Mouse (Mus musculus) spleen, postnatal 36 days (tissue): ENCODE results near the gene Fam227b.

ENCODE experiments used
- DNase-seq, 2 experiments: peaks; one replicate each; pipeline ENCODE4 v3.0.0; 2022; ENCODE audit warnings: low spot score in 2 of 2, mixed read lengths in 1 of 2

Fam227b gene

GRCm38 (mm10) chr2:126006088-126006487 lies 145.7 kb downstream of the Fam227b start:
- DNase-seq = peak in 1 of 2 experiments; percentile 2

GRCm38 (mm10) chr2:126002291-126002690 lies 149.5 kb downstream of the Fam227b start:
- no peak for DNase-seq

GRCm38 (mm10) chr2:125975808-125976345 lies 175.9 kb downstream of the Fam227b start:
- DNase-seq = no peak

GRCm38 (mm10) chr2:125975206-125975605 lies 176.6 kb downstream of the Fam227b start:
- no peak for DNase-seq

GRCm38 (mm10) chr2:125973207-125973606 lies 178.6 kb downstream of the Fam227b start:
- DNase-seq = no peak

- DNase-seq = no peak
Measured at GRCm38 (mm10) chr2:125968811-125969210, 183.0 kb downstream of the Fam227b start.

- DNase-seq = no peak
Measured at GRCm38 (mm10) chr2:125948195-125948594, 203.6 kb downstream of the Fam227b start.

GRCm38 (mm10) chr2:125943301-125943700 lies 208.5 kb downstream of the Fam227b start:
- no peak for DNase-seq

- no peak for DNase-seq
Measured at GRCm38 (mm10) chr2:125941111-125941785, 210.6 kb downstream of the Fam227b start.

- no peak for DNase-seq
Measured at GRCm38 (mm10) chr2:125938993-125939642, 212.7 kb downstream of the Fam227b start.

- no peak for DNase-seq
Measured at GRCm38 (mm10) chr2:125936396-125936795, 215.4 kb downstream of the Fam227b start.

- DNase-seq = no peak
Measured at GRCm38 (mm10) chr2:125933977-125934376, 217.8 kb downstream of the Fam227b start.
